Mouse (Mus musculus): ENCODE data around the gene Krt2.

Gene Krt2

GRCm38 (mm10) chr15:101772080-101772710 is 45.8 kb downstream of the Krt2 start:
- DNase-seq (ENCODE audit: low read depth) = no peak

GRCm38 (mm10) chr15:101770226-101770625 is 47.7 kb downstream of the Krt2 start:
- DNase-seq (ENCODE audit: low read depth) = no peak

Measured in c-Kit-positive CD71-positive TER-119-negative erythroid progenitor cells, embryonic 14.5 days (primary cell).